Mouse (Mus musculus) liver, embryonic 16.5 days (tissue): Measurements from ENCODE around the gene AL607142.1. TPM values are rescaled to one million over a fixed set of nuclear protein-coding genes. Genes with fewer than 3 reads are reported as not detected.

ENCODE experiments used
- ATAC-seq: fragments of 200-750 bp; cut with Nextera tagmentation; 2 replicates; pipeline ENCODE4 v1.8.0; 2017; ENCODE audit warnings: low read depth, mild to moderate bottlenecking, moderate number of reproducible peaks, moderate library complexity
- H3K27ac ChIP-seq: fragments of 300-500 bp; sonication (generic); 2 replicates; pipeline ENCODE4 v1.5.1; 2014; ENCODE audit warnings: mild to moderate bottlenecking, low read length
- H3K27me3 ChIP-seq: fragments of 300-500 bp; sonication (generic); 2 replicates; pipeline ENCODE4 v1.6.1; 2014; ENCODE audit warnings: low read depth, low read length, mixed read lengths; ENCODE audit not compliant: control insufficient read depth, insufficient read depth
- H3K36me3 ChIP-seq: fragments of 300-500 bp; sonication (generic); 2 replicates; pipeline ENCODE4 v1.6.1; 2014; ENCODE audit warnings: mild to moderate bottlenecking; ENCODE audit not compliant: control insufficient read depth, insufficient read depth
- H3K4me1 ChIP-seq: fragments of 300-500 bp; sonication (generic); 2 replicates; pipeline ENCODE4 v1.6.1; 2014; ENCODE audit warnings: low read depth, low read length, mixed read lengths; ENCODE audit not compliant: control insufficient read depth
- H3K4me2 ChIP-seq: fragments of 300-500 bp; sonication (generic); 2 replicates; pipeline ENCODE4 v1.6.1; 2014; ENCODE audit warnings: low read depth, low read length, mixed read lengths
- H3K4me3 ChIP-seq: fragments of 300-500 bp; sonication (generic); 2 replicates; pipeline ENCODE4 v1.5.1; 2014; ENCODE audit warnings: low read depth, mild to moderate bottlenecking, low read length
- H3K9ac ChIP-seq: fragments of 300-500 bp; sonication (generic); 2 replicates; pipeline ENCODE4 v1.6.1; 2014; ENCODE audit warnings: low read depth, low read length
- H3K9me3 ChIP-seq: fragments of 300-500 bp; sonication (generic); replicated peaks from 2 replicates; pipeline ENCODE4 v1.6.1; 2016; ENCODE audit warnings: low read length; ENCODE audit not compliant: control insufficient read depth
- WGBS: fragments of 180-500 bp; shearing (Covaris S2); extraction: QIAGEN DNeasy Blood & Tissue Kit; methylation state at CpG from one replicate; pipeline ENCODE4 v1.1.7; 2014; ENCODE audit not compliant: insufficient replicate concordance; 5-methylcytosine and 5-hydroxymethylcytosine counted together
- polyA plus RNA-seq: library from polyadenylated mRNA; unstranded; fragments of >200 nt; fragmentation: Nextera tagmentation; extraction: Ambion mirVana; gene quantifications from 2 replicates; pipeline ENCODE4 v1.2.1, GENCODE M21; 2015

Gene AL607142.1
- polyA plus RNA-seq, 1 experiment from 2014 or later = not detected

DNA sequence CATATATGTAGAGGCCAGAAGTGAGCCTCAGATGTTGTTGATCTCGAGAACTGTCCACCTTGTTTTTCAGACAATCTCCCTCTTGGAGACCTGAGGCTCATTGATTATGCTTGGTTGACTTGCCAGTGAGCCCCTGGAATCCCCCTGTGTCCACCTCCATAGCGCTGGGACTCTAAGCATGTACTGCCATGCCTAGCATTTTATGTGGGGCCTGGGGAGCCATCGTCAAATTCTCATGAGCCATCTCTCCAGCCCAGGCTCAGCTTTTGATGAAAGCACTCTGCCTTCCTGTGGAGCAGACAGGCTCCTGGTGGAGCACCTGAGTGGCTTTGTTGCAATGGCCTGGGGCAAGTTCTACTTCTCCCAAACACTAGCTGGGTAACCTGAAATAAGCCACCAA is 14.9 kb upstream of the AL607142.1 start:
- Histone ChIP-seq H3K4me2 (no peak overlapping the region), H3K27ac (no peak overlapping the region), H3K27me3 (no peaks in the 10 kb centered on the region), H3K36me3 (no peaks in the 10 kb centered on the region), H3K9ac (no peak overlapping the region), H3K4me1 (no peaks in the 10 kb centered on the region), H3K9me3 (no peaks in the 10 kb centered on the region), H3K4me3 (no peak overlapping the region)
- 62% methylated on average over 3 of the region's 3 CpGs for WGBS
- ATAC-seq = no peak

DNA sequence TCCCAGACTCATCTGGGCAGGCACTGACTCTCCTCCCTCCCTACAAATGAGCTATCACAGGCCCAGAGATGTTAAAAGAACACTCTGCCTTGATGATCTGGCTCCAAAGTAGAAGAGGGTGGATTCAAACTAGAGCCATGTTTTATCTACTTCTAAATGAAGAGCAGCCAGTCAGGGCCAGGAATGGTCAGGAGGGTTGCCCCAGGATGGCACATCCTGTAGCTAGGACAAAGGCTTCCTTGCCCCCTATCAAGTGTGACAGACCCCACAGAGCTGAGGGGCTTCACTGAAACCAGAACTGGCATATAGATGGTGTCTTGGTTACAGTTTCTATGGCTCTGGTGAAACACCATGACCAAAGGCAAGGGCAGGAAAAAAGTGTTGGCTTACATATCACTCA is 12.3 kb upstream of the AL607142.1 start:
- Histone ChIP-seq H3K4me2 (no peak overlapping the region), H3K9ac (no peak overlapping the region), H3K36me3 (no peaks in the 10 kb centered on the region), H3K4me1 (no peaks in the 10 kb centered on the region), H3K27me3 (no peaks in the 10 kb centered on the region), H3K27ac (no peak overlapping the region), H3K9me3 (no peaks in the 10 kb centered on the region), H3K4me3 (no peak overlapping the region)
- ATAC-seq = no peak

DNA sequence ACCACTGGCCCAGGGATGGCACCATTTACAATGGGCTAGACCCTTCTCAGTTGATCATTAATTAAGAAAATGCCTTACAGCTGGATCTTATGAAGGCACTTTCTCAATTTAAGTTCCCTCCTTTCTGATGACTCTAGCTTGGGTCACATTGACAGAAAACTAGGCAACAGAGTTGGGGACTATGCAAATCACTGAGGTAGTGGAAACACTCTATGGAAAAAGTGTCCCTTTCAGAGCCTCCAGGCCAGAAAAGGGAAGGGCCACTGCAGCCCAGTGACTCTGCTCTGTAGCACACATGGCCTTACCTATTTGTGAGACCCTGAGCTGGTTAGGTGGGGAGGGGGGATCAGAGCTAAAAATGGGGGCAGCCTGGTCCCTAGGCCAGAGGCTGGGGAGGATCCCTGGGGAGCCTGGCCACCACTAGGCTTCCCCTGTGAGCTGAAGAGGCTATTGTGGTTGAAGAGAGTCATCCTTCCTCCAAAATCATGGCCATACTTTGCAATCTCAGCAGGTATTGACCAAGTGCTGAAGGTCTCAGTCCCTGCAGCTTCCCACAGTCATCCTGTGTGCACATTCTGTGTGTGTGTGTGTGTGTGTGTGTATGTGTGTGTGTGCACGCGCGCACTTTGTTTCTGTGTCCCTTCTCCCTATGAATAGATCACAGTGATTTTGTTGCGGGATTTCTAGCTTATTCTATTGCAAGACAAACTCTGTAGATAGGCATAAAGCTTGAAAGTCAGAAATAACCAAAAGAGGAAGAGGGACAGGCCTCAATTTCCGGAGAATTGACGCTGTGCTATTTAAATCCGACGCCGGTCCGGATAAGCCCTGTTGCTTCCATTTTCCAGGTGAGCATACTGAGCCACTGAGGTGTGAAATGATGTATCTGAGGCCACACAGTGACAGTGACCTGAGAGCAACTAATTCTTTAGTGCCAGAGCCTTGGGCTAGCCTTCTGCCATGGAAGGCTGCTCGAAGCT is 11.5 kb upstream of the AL607142.1 start:
- Histone ChIP-seq H3K27me3 (no peaks in the 10 kb centered on the region), H3K9ac (no peak overlapping the region), H3K4me3 (no peak overlapping the region), H3K27ac (no peak overlapping the region), H3K4me2 (no peak overlapping the region), H3K36me3 (no peaks in the 10 kb centered on the region), H3K9me3 (no peaks in the 10 kb centered on the region), H3K4me1 (no peaks in the 10 kb centered on the region)
- 60% methylated on average over 11 of the region's 11 CpGs for WGBS
- ATAC-seq = no peak

DNA sequence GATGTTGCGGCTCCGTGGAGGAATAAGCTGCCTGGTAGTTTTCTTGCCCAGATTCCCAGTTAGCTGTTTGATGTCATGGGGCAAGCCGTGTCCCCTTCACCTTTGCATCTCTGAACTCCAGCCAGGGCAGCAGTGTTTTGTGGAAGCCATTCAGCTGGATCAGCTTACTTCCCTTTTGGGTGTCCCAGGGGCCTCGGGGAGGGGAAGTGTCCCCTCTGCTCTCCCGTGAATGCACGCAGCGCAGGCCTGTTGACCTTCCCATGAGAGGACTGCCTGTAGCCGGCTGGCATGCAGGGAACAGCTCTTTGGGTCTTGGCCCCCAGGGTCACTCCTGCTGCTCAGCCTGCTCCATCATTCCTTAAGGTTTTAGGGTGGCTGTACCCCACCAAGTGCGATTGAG is 10.7 kb upstream of the AL607142.1 start:
- Histone ChIP-seq H3K4me3 (no peak overlapping the region), H3K4me2 (no peak overlapping the region), H3K9me3 (no peaks in the 10 kb centered on the region), H3K27ac (no peak overlapping the region), H3K4me1 (no peaks in the 10 kb centered on the region), H3K36me3 (no peaks in the 10 kb centered on the region), H3K9ac (no peak overlapping the region), H3K27me3 (no peaks in the 10 kb centered on the region)
- 31% methylated on average over 9 of the region's 9 CpGs for WGBS
- no peak for ATAC-seq

DNA sequence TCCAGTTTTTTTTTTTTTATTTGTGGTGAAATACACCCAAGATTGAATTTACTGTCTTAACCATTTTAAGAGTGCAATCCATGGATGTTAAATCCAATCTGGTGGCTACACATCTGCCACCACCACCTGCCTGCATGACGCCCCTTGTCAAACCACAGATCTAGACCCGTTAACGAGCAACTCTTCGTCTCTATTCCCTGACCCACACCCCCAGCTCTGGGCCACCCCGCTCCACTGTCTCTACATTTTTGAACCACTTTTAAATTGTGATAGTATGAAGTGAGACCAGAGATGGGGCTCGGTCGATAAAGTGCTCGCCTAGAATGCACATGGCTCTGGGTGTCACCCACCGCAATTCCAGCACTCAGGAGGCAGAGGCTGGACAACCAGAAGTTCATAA is 8.3 kb upstream of the AL607142.1 start:
- no peak overlapping the region for H3K4me3 ChIP-seq
- 53% methylated on average over 9 of the region's 9 CpGs for WGBS
- ATAC-seq = no peak
- H3K4me1 ChIP-seq = no peaks in the 10 kb centered on the region
- no peaks in the 10 kb centered on the region for H3K9me3 ChIP-seq
- H3K36me3 ChIP-seq = no peaks in the 10 kb centered on the region
- no peak overlapping the region for H3K27ac ChIP-seq
- no peaks in the 10 kb centered on the region for H3K27me3 ChIP-seq
- H3K9ac ChIP-seq = no peak overlapping the region
- no peak overlapping the region for H3K4me2 ChIP-seq

DNA sequence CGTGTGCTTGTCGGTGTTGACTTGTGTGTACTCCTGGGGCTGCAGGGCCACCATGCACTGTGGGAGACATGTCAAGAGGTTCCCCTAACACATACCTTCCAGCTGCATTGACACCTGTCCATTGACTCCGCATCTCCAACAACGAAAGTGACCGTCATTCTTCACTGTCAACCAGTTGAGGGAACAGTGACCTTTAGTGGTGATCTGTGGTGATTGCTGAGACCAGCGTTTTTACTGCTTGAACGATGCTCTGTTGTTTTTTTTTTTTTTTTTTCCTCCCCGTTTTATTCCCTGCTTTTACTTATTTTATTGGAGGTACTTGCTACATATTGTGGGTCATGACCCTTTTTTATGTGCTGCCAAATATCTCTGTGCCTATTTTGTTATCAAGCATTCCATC is 7.3 kb upstream of the AL607142.1 start:
- H3K4me2 ChIP-seq = no peak overlapping the region
- ATAC-seq = no peak

DNA sequence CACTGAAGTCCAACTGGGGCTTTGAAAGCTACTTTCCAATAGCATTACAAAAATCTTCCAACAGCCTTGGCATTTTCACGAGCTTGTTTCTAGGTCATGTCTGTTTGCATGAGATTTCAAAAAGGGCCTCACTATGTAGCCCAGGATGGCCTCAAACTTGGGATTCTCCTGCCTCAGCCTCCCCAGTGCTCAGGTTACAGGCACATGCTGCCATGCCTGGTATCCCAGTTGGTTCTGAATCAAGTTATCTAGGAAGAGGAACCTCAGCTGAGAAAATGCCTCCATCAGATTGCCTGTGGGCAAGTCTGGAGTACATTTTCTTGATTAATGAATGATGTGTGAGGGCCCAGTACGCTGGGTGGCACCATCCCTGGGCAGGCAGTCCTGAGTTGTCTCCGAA is 6.6 kb upstream of the AL607142.1 start:
- WGBS = 60% methylated on average over 3 of the region's 3 CpGs
- no peak for ATAC-seq
- Histone ChIP-seq H3K4me1 (no peaks in the 10 kb centered on the region), H3K9ac (no peak overlapping the region), H3K27ac (no peak overlapping the region), H3K4me2 (no peak overlapping the region), H3K4me3 (no peak overlapping the region), H3K27me3 (no peaks in the 10 kb centered on the region), H3K36me3 (no peaks in the 10 kb centered on the region), H3K9me3 (no peaks in the 10 kb centered on the region)

More for the DNA sequence above, 7.3 kb upstream of the AL607142.1 start:
- Histone ChIP-seq H3K9ac (no peak overlapping the region), H3K36me3 (no peaks in the 10 kb centered on the region), H3K4me1 (no peaks in the 10 kb centered on the region), H3K4me3 (no peak overlapping the region), H3K27me3 (no peaks in the 10 kb centered on the region), H3K9me3 (no peaks in the 10 kb centered on the region), H3K27ac (no peak overlapping the region)
- WGBS = 57% methylated on average over 8 of the region's 8 CpGs

DNA sequence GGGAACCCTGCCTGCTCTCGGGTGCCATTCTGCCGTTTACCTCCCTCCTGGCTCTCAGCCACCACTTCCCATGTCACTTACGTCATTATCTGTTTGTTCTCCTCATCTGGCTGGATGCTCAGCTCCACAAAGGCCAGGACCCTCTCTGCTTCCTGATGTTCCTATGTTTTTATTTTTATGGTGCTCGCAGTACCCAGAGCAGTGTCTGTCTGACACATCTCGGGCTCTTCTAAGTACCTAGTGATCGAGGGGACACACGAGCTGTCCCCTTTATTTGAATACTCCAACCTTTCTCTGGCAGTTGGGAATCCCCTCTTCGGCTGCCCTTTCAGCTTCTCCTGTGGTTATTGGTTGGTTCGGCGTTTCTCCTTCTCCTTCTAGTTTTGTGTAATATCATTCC is 6.0 kb upstream of the AL607142.1 start:
- WGBS = 58% methylated on average over 10 of the region's 10 CpGs
- no peak for ATAC-seq
- Histone ChIP-seq H3K27ac (no peak overlapping the region), H3K9ac (no peak overlapping the region), H3K4me1 (no peaks in the 10 kb centered on the region), H3K9me3 (no peaks in the 10 kb centered on the region), H3K27me3 (no peaks in the 10 kb centered on the region), H3K4me3 (no peak overlapping the region), H3K4me2 (no peak overlapping the region), H3K36me3 (no peaks in the 10 kb centered on the region)

DNA sequence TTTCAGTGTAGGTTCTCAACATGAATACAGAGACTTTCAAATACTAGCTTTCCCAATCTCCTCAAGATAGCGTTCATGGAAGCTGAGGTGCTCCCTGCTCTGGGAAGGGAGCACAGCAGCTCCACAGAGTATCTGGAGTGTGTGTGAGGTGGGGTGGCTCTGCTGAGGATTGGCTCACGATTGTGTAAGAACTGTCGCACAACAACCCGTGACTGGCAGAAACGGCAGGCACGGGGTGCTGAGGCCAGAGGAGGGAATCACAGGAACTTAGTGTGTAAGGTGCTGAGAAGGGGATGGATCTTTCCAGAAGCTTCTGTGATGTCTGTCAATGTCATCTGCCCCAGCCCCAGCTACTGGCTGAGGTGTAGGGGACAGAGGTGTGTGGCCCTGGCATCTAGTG is 3.1 kb upstream of the AL607142.1 start:
- H3K9me3 ChIP-seq = no peaks in the 10 kb centered on the region
- H3K4me3 ChIP-seq = no peak overlapping the region
- H3K4me2 ChIP-seq = no peak overlapping the region
- no peaks in the 10 kb centered on the region for H3K4me1 ChIP-seq
- ATAC-seq = no peak
- no peak overlapping the region for H3K27ac ChIP-seq
- H3K36me3 ChIP-seq = no peaks in the 10 kb centered on the region
- H3K9ac ChIP-seq = no peak overlapping the region
- no peaks in the 10 kb centered on the region for H3K27me3 ChIP-seq
- WGBS = 69% methylated on average over 6 of the region's 6 CpGs
